Mouse (Mus musculus): ENCODE results near the gene Gm11444.

GRCm38 (mm10) chr11:85850758-85851157 is 625 bp upstream of the Gm11444 start:
- TF ChIP-seq CTCF (conservative IDR thresholded peaks at IDR 0.05; ENCODE audit: low read length) = peak; percentile 55
- TF ChIP-seq POU5F1 (IDR thresholded peaks at IDR 0.05; ENCODE audit: borderline replicate concordance, low read length) = no peak
